Mouse (Mus musculus) right cerebral cortex, postnatal 36 days (tissue): Measurements from ENCODE around the gene Arpc1a.
"Not testable (repeated sequence)": the region's sequence is repeated elsewhere in the genome, so short reads cannot be mapped to it uniquely, and the experiment has no call there.

ENCODE experiments used
- DNase-seq, 2 experiments: peaks; one replicate each; pipeline ENCODE4 v3.0.0; 2022; ENCODE audit warnings: low spot score in 2 of 2, mixed read lengths in 1 of 2

The Arpc1a gene

DNA sequence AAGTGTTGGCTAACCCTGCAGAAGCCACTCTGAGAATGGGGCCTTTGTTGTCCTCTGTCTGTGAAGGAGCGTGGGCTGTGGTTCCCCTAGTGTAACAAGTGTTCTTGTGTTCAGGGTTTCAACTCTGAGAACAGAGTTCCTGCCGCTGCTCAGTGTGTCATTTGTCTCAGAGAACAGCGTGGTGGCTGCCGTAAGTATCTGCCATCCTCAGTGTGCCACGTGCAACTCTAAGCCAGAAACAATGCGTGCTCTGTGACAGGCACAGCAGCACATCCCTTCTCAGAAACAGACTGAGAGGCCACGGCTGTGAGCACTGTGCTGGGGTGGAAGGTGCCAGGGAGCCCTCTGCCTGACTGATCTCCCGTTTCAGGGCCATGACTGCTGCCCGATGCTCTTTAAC, 20.7 kb downstream of the Arpc1a start:
- DNase-seq, result no peak

DNA sequence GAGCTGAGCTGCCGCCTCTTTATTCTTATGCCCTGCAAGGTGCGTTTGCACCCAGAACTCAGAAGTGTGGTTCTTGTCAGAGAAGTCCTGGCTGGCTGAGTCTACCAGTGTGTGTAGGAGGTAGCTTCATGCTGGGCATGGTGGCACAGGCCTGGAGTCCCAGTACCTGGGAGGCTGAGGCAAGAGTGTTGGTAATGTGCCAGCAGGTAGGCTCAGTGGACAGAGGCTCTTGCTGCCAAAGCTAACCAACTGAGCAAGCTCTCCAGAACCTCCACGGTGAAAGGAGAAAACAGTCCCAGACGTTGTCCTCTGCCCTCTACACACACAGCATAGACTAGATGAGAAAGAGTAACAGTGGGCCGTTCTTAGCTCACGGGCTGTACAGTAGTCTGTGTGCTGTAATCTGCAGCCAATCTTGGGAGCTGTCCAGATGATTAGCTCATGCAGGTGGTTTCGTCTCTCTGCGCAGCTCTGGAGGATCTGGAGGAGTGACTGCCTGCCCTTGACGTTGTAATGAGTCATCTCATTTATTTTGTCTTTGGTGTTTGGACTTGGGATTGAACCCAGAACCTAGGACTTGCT, 22.2 kb downstream of the Arpc1a start:
- no peak for DNase-seq

DNA sequence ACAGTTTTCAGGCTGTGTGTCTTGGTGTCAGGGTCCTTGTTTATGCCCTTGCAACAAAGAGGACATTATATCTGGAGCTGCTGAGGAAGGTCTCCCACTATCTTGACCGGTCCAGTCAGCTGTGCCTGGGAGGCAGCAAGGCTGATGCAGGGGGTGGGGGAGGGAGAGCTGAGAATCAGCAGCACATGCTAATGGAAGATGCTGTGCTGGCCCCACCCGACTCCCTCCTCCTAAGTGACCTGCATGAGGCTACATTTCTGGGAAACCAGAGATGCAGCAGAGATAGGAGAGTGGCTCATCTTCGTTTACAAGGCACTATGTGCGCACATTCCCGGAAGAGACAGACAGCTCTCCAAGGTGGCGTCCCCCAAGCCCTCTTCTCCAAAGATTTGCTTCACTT, 26.8 kb downstream of the Arpc1a start:
- DNase-seq, result no peak

DNA sequence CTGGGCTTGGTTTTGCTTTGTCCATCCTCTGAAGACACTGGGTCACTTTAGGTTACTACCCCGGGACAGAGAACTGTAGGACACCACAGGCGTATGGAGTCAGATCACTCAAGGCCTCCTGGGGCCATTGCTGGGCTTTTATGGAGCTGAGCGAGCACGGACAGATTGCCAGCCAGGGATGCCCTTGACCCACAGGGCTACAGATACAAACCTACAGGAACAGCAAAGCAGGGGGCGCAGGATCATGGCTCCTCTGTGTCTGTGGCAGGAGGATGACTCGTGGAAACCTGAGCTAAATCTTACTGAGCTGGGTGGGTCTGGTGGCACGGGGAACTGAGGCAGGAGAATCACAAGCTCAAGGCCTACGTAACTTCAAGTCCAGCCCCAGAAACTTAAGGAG, 28.9 kb downstream of the Arpc1a start:
- no peak for DNase-seq

DNA sequence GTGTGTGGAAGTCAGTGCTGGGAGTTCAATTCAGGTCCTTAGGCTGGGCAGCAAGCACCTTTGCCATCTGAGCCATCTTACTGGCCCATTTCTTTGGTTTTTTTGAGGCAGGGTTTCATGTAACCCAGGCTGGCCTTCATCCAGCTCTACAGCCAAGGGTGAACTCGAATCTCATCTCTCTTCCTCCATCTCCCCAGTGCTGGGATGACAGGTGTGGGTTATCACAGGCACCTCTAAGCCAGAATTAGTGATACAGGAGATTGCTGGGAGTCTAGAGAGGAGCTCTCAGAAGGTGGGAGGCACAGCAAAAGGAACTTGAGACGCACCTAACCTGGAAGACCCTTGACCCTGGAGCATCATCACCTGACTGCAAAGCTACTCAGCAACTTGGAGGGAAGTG, 29.8 kb downstream of the Arpc1a start:
- no peak for DNase-seq

DNA sequence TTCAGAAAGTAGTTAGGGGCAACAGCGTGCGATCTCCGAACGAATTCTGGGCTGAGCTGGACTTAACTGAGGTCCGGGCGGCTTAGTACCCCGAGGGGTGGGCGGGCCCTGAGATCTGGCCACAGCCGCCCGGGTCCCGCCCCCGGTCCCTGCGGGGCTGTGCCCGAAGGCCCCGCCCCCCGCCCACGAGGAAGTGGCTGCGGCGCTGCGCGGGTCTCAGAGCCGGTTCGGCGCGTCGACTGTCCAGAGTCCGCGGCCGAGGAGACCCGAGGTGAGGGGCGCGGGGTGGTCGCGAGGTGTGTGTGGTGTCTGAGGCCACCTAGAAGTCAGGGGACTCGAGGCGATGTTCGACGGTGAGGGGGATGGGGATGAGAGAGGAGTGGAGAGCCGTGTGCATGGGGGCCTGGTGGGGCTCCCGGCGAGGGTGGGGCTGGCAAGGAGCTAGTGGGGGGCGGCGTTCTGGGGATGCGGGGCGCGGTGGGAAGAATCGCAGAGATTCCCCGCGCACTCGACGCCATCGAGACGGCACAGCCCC, 30.5 kb downstream of the Arpc1a start, which contains the start of gene Arpc1b:
Arpc1b (plus strand) TSS at position 145 of the 535 bp plus-strand sequence.
- DNase-seq, result no peak

DNA sequence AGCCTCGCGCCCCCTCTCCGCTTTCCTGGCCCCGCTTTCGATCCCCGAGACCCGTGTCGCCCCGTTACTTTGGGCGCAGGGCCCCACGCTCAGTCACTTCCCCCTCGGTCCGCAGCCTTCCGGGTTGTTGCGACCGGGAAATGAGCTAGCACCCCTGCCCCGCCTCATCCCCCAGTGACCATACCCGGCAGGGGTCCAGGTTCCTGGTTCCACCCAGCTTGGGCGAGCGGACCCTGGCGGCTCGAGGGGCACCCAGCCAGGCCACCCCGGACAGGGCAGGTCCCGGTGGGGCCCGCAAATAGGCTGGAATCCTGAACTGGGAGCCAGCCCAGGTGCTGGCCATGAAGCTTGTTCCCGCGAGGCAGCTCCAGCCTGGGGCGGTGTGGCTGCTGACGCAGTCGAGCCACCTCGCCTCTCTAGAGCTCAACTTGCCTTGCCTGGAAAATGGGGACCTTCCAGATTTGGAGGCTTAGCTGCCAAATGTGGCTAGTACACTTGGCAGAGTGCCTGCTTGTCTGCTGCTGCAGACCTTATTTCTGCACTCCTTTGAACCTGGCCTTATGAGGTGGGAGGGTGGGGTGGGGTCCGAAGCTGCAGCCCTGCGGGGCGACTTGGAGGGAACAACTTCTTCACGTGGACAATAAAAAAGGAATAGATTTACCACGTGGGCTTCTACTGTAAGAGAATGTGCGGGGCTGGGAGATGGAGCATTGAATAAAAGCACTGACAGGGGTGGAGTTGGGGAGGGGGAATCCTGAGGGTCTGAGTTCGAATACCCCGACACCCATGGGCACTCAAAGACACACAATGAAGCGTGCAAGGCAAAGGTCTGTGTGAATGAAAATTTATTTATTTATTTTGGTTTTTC, 31.2 kb downstream of the Arpc1a start:
- no peak for DNase-seq

DNA sequence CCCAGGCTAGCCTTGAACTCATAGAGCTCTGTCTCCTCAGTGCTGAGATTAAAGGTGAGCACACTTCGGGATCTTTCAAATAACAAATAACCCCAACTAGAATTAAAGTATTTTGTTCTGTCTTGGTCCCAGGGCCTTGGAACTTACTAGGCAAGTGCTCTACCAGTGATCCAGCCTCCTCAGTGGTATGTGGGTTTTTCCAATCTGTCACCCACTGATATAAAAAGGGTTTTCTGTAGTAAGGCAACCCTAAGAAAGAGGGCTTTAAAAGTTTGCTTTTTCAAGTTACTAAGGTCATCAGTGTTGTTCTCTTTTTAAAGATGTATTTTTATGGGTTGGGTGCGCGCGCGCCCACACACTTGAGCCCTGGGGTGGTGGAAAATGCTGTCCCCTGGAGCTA, 32.1 kb downstream of the Arpc1a start:
- no peak for DNase-seq

DNA sequence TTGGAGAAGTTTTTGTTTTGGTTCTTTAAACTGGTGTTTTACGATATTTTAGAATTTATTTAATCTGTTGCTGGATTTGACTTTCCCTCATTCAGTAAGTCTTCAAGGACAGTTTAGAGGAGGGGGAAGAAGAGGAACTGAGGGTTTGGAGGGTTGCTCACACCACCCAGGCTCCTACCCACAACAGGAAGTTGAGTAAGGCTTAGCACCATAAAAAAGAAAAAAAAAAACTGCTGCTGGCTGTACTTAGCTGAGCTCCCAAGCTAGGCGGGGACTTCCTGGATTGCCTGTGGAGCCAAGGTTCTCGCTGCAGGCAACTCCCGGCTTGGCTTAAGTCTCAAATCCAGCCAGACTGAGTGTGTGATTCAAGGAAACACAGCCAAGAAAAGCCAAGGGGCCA, 32.7 kb downstream of the Arpc1a start:
- no peak for DNase-seq

DNA sequence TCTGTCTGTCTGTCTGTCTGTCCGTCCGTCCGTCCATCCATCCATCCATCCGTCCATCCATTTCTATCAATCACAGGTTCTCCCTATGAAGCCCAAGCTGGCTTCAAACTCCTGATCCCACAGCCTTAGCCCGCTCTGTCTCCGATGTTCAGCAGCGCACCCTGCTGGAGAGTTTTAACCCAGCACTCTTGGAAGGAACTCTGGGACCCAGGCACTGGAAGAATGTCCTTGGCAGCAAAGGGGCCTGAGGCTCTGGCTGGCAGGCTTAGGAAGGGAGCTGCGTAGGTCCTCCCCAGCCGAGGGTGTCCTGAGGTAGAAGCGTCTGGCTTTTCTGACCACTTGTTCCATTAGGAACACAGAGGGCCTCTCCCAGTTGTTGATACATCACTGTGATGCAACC, 33.3 kb downstream of the Arpc1a start:
- no peak for DNase-seq

DNA sequence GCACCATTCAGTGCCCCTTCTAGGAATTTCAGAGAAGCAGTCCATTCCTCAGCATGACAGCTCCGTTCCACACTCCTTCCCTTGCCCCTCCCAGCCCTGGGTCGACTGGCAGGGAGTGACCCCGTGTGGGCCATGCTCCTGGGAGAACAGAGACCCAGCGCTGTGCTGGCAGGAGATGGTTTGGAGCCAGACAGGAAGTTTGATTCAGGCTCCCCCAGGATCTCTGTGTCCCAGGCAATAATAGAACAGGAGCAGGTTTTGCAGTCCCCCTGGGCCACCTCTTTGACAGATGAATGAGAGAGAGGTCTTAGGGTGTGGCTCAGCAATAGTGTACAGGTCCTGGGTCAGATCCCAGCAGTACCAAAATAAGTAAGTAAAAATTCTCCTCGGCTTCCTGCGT, 34.4 kb downstream of the Arpc1a start:
- no peak for DNase-seq

DNA sequence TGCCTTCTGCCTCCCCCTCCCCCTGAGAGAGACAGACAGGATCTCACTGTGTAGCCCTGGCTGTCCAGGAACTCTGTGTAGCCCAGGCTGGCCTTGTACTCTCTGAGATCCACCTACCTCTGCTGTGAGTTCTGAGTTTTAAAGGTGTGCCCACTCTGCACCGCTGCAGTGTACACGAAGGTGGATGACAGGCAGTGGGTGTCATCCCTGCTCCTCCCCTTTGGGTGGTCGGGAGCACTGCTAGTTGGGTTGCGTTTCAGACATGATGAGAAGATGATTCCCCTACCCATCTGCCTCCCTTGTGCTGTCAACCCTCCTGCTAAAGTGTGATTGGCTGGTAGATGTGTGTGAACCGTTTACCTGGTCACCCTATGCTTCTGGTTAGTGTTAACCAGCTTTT, 34.8 kb downstream of the Arpc1a start:
- DNase-seq, result no peak

DNA sequence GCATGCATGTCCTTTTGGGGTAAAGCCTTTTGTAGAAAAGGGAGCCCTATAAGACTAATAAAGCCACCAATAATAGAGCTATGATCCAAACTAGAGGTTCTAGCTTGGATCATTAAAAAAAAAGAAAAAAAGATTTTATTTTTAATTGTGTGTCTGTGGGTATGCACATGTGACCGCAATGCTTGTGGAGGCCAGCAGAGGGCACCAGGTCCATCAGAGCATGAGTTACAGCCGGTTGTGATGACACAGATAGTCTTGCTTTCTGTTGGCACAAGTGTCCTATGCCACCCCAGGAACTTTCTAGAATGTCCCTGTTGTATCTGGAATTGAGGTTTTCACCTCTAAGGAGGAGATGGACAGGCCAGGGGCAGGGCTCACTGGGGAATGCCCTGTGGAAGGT, 35.8 kb downstream of the Arpc1a start:
- no peak for DNase-seq

DNA sequence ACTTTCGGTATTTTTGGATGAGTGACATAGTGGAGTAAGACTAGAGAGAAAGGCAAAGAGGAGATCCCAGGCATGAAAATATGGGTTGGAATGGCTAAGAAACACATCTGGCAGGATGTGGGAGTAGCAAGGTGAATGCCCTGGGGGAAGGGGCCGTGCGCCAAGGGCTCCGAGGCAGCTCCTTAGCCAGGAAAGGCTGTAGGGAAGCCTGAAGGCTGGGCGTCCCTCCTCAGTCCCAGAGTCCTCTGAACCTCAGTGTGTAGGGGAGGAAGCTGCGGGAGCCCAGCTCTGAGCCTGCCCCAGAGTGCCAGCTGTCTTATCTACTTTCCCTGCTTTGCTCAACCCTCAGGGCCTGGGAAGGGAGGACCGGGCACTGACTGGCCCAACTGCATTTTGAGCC, 37.3 kb downstream of the Arpc1a start:
- no peak for DNase-seq

DNA sequence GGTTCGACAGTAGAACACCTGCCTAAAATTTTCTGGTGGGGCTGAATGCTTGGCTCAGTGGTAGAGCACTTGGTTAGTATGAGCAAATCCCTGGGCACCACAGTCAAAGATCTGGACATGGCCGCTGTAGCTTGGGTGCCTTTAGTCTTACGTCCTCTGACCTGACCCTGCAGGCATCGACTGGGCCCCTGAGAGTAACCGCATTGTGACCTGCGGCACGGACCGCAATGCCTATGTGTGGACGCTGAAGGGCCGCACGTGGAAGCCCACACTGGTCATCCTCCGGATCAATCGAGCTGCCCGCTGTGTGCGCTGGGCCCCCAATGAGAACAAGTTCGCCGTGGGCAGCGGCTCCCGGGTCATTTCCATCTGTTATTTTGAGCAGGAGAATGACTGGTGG, 39.8 kb downstream of the Arpc1a start:
- no peak for DNase-seq

DNA sequence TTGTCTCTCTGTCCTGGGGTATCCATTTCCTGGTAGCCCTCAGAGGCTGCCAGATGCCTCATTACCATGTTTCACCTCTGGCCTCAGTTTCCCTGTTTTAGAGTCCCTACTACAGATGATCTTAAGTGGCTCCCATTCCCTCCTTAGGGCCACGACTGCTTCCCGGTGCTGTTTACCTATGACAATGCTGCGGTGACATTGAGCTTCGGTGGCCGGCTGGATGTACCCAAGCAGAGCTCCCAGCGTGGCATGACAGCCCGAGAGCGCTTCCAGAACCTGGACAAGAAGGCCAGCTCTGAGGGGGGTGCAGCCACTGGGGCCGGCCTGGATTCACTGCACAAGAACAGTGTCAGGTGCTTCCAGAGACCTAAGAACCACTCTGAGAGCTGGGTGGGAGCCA, 43.0 kb downstream of the Arpc1a start:
- DNase-seq, result no peak

DNA sequence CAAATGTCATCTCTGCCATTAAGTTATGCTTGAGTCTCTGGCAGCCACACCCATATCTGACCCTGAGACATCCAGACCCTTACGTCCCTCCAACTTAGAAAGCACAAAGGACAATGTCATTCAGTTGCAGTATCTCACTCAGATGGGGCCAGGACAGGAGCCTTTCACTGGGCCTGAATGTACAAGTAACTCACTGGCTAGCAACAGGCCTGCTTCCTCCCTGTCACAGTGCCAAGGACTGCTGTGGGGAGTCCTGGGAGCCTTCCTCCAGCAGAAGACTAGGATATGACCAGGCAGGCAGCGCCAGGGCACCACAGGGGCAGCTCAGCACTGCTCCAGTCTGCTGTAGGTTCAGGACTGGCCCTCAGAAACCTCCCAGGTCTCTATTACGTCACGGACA, 45.5 kb downstream of the Arpc1a start:
- DNase-seq, result no peak

DNA sequence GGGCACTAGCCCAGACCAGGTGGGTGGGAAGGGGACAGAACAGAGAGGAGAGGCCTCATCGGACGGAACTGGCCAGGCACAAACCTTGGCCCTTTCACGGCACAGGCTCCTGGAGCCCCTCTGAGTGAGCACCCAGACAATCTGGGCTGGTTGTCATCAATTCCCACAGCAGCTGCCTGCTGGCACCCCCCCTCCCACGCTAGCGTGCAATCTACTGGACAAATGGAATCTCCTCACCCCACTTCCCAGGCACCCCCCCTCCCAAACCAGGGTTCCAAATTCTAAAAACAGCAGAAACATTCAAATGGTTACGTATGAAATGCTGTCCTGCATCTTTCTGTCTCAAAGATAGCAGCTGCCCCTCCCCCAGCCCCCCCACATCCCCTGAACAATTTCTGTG, 46.1 kb downstream of the Arpc1a start:
- not testable (repeated sequence) for DNase-seq

DNA sequence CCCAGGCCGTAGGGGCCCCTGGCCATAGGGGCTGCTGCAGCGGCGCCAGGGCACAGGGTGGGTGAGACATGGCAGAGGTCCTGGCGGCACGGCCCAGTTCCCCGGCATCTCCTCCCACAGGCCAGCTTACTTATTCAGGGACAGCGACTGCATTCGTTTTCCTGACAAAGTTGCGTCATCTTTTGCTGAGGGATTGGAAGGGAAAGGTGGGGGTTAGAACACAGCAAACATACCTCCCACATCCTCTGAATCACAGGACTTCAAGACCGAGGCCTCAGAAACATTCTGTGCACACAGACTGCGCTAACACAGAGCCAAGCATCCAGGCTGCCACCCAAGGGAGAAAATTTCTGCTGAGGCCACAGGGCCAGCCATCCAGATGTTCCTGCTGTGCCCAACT, 46.6 kb downstream of the Arpc1a start:
- DNase-seq, result peak; percentile 62 to 81

DNA sequence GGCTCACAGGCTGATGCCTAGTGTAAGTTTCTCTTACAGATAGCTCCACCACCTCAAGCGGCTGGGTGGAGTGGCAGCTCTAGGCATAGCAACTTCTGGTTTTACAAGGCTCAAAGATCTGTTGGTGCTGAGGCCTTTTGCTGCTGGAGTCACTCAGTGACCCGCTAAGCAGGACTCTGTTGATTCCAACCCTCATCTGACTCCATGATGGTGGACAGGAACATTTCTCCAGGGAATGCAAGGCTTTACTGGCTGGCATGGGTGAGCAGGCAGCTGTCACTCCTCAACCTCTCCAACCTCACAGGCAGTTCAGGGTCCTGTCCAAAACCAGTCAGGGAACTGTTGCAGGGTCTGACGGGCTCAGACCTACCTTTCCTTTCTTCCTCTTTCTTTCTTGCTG, 47.4 kb downstream of the Arpc1a start:
- no peak for DNase-seq

DNA sequence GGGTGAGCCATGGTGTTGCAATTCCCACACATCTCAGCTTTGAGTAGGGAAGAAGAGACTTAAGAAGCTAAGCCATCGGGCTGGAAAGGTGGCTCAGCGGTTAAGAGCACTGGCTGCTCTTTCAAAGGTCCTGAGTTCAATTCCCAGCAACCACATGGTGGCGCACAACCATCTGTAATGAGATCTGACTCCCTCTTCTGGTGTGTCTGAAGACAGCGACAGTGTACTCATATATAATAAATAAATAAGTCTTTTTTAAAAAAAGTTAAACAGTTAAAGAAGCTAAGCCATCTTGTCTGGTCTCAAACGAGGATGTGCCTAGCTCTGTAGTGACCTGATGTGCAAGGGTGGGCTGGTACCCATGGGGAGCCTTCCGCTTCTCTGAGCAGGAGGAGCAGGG, 49.6 kb downstream of the Arpc1a start:
- DNase-seq, result not testable (repeated sequence)

DNA sequence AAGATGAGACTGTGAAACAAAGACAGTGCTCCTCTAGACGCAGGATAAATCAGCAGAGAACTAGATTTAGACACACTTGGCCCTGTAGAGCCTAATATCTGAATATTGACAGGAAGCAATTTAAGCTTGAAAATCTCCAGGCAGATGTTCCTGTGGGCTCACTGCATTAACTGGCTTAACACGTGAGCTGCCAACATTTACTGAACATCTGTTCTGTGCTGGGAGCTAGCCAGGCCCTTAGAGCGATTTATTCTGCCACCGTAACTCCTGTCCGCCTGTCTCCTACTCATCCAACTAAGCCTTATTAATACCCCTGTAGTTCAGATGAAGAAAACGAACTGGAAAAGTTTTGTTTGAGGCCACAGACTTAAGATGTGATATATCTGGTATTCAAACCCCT, 55.2 kb downstream of the Arpc1a start:
- DNase-seq, result no peak
